Mouse (Mus musculus) heart, postnatal 0 days (tissue): ENCODE measurements around the gene Stk24. TPM values are rescaled to one million over a fixed set of nuclear protein-coding genes. Genes with fewer than 3 reads are reported as not detected.

Source experiments
- ATAC-seq: fragments of 200-750 bp; cut with Nextera tagmentation; 2 replicates; pipeline ENCODE4 v1.8.0; 2017; ENCODE audit warnings: low read depth, moderate number of reproducible peaks, moderate library complexity; ENCODE audit not compliant: insufficient read depth
- DNase-seq: peaks from one replicate; pipeline ENCODE4 v3.0.0-alpha.2; 2016; ENCODE audit warnings: low spot score
- H3K27ac ChIP-seq: fragments of 300-500 bp; sonication (generic); 2 replicates; pipeline ENCODE4 v1.5.1; 2014; ENCODE audit warnings: low read depth, mild to moderate bottlenecking
- H3K27me3 ChIP-seq: fragments of 300-500 bp; sonication (generic); 2 replicates; pipeline ENCODE4 v1.6.1; 2014; ENCODE audit warnings: low read length, mixed read lengths; ENCODE audit not compliant: control insufficient read depth, insufficient read depth
- H3K36me3 ChIP-seq: fragments of 300-500 bp; sonication (generic); replicated peaks from 2 replicates; pipeline ENCODE4 v1.6.1; 2014; ENCODE audit warnings: low read length, mixed read lengths; ENCODE audit not compliant: control insufficient read depth, insufficient read depth
- H3K4me1 ChIP-seq: fragments of 300-500 bp; sonication (generic); 2 replicates; pipeline ENCODE4 v1.6.1; 2014; ENCODE audit warnings: antibody characterized with exemption; ENCODE audit not compliant: control insufficient read depth, insufficient read depth
- H3K4me2 ChIP-seq: fragments of 300-500 bp; sonication (generic); 2 replicates; pipeline ENCODE4 v1.6.1; 2014; ENCODE audit warnings: low read depth, mild to moderate bottlenecking, low read length, moderate library complexity
- H3K4me3 ChIP-seq: fragments of 300-500 bp; sonication (generic); 2 replicates; pipeline ENCODE4 v1.5.1; 2014; ENCODE audit warnings: low read depth, low read length
- H3K9ac ChIP-seq: fragments of 300-500 bp; sonication (generic); replicated peaks from 2 replicates; pipeline ENCODE4 v1.6.1; 2014; ENCODE audit warnings: low read depth, low read length, mixed read lengths
- H3K9me3 ChIP-seq: fragments of 300-500 bp; sonication (generic); replicated peaks from 2 replicates; pipeline ENCODE4 v1.6.1; 2016; ENCODE audit warnings: low read length; ENCODE audit not compliant: control insufficient read depth
- CTCF ChIP-seq: IDR thresholded peaks from 2 replicates; pipeline ENCODE4 v1.5.1; 2016; ENCODE audit warnings: antibody characterized with exemption, control low read depth, low read depth
- EP300 ChIP-seq: IDR thresholded peaks from 2 replicates; pipeline ENCODE4 v1.6.1; 2016; ENCODE audit warnings: antibody characterized with exemption, low read depth
- WGBS: fragments of 180-500 bp; shearing (Covaris S2); extraction: QIAGEN DNeasy Blood & Tissue Kit; methylation state at CpG from one replicate; pipeline ENCODE4 v1.1.7; 2014; 5-methylcytosine and 5-hydroxymethylcytosine counted together
- polyA plus RNA-seq: library from polyadenylated mRNA; unstranded; fragments of >200 nt; fragmentation: Nextera tagmentation; extraction: Ambion mirVana; gene quantifications from 2 replicates; pipeline ENCODE4 v1.2.1, GENCODE M21; 2015
- total RNA-seq: library from RNA; depleted of rRNA; stranded (reverse); fragments of >200 nt; gene quantifications from 2 replicates; pipeline ENCODE4 v1.2.3, GENCODE M21; 2014; ENCODE audit warnings: low replicate concordance

Stk24 gene
- total and polyA plus RNA-seq, 2 experiments from 2014 or later, result 26.7 to 62.9 TPM

GRCm38 (mm10) chr14:121262606-121263005 lies 117.2 kb downstream of the Stk24 start:
- Histone ChIP-seq H3K36me3 (peaks cover 8% of the 10 kb centered on the region), H3K27me3 (no peaks in the 10 kb centered on the region), H3K4me2 (no peak overlapping the region), H3K4me1 (peaks cover 14% of the 10 kb centered on the region; the same call in 1 of the 2 replicates), H3K27ac (no peak overlapping the region), H3K4me3 (no peak overlapping the region), H3K9me3 (no peaks in the 10 kb centered on the region), H3K9ac (no peak overlapping the region)
- ATAC-seq (no peak), DNase-seq (no peak)
- TF ChIP-seq EP300 (no peak), CTCF (no peak)
- WGBS, result 60% methylated on average over 4 of the region's 4 CpGs

- 74% methylated on average over 5 of the region's 5 CpGs for WGBS
- TF ChIP-seq EP300 (no peak), CTCF (no peak)
- no peak for ATAC-seq
- Histone ChIP-seq H3K4me2 (no peak overlapping the region), H3K9me3 (no peaks in the 10 kb centered on the region), H3K9ac (no peak overlapping the region), H3K27me3 (no peaks in the 10 kb centered on the region), H3K4me3 (no peak overlapping the region), H3K36me3 (peaks cover 19% of the 10 kb centered on the region), H3K27ac (no peak overlapping the region), H3K4me1 (peaks cover 8% of the 10 kb centered on the region; the same call in 1 of the 2 replicates)
- DNase-seq, result no peak
Measured at GRCm38 (mm10) chr14:121261229-121261879, 118.5 kb downstream of the Stk24 start.

GRCm38 (mm10) chr14:121259789-121260188 lies 120.0 kb downstream of the Stk24 start:
- Histone ChIP-seq H3K4me1 (peaks cover 8% of the 10 kb centered on the region; the same call in 1 of the 2 replicates), H3K9ac (no peak overlapping the region), H3K4me3 (no peak overlapping the region), H3K36me3 (peaks cover 24% of the 10 kb centered on the region), H3K4me2 (no peak overlapping the region), H3K9me3 (no peaks in the 10 kb centered on the region), H3K27ac (no peak overlapping the region), H3K27me3 (no peaks in the 10 kb centered on the region)
- ATAC-seq, result 0 out of 2 replicates have a peak, but pooled peaks have one; percentile 33
- peak; percentile 61 for DNase-seq
- TF ChIP-seq CTCF, result peak; percentile 74
- no peak for TF ChIP-seq EP300
- 48% methylated on average over 7 of the region's 7 CpGs for WGBS

- WGBS, result 73% methylated on average over 11 of the region's 11 CpGs
- Histone ChIP-seq H3K27ac (no peak overlapping the region), H3K36me3 (peaks cover 24% of the 10 kb centered on the region), H3K4me2 (no peak overlapping the region), H3K9me3 (no peaks in the 10 kb centered on the region), H3K4me1 (peaks cover 8% of the 10 kb centered on the region; the same call in 1 of the 2 replicates), H3K4me3 (no peak overlapping the region), H3K9ac (no peak overlapping the region), H3K27me3 (no peaks in the 10 kb centered on the region)
- TF ChIP-seq CTCF (no peak), EP300 (no peak)
- DNase-seq (no peak), ATAC-seq (no peak)
Measured at GRCm38 (mm10) chr14:121259332-121259731, 120.5 kb downstream of the Stk24 start.

- no peaks in the 10 kb centered on the region for H3K27me3 ChIP-seq
- H3K4me2 ChIP-seq, result no peak overlapping the region
- DNase-seq, result no peak
- 87% methylated on average over 7 of the region's 7 CpGs for WGBS
- H3K27ac ChIP-seq, result no peak overlapping the region
- H3K9me3 ChIP-seq, result no peaks in the 10 kb centered on the region
- peaks cover 32% of the 10 kb centered on the region for H3K36me3 ChIP-seq
- H3K9ac ChIP-seq, result no peak overlapping the region
- H3K4me3 ChIP-seq, result no peak overlapping the region
- TF ChIP-seq EP300, result no peak
- TF ChIP-seq CTCF, result no peak
- H3K4me1 ChIP-seq, result no peaks in the 10 kb centered on the region
- no peak for ATAC-seq
Measured at GRCm38 (mm10) chr14:121256896-121257295, 122.9 kb downstream of the Stk24 start.

- Histone ChIP-seq H3K4me2 (no peak overlapping the region), H3K27ac (no peak overlapping the region), H3K9me3 (no peaks in the 10 kb centered on the region), H3K9ac (no peak overlapping the region), H3K27me3 (no peaks in the 10 kb centered on the region), H3K36me3 (peaks cover 34% of the 10 kb centered on the region), H3K4me3 (no peak overlapping the region), H3K4me1 (no peaks in the 10 kb centered on the region)
- DNase-seq (no peak), ATAC-seq (no peak)
- TF ChIP-seq CTCF (no peak), EP300 (no peak)
- WGBS, result 74% methylated on average over 13 of the region's 13 CpGs
Measured at GRCm38 (mm10) chr14:121255469-121255868, 124.3 kb downstream of the Stk24 start.
